Mouse (Mus musculus): ENCODE measurements at regions not wholly inside any gene's neighbourhood (a gene's known extent, or its start where the extent isn't known, plus 50 kb on each side); places are given as distances from the start of the nearest gene placed in this dataset.
A peak's percentile ranks its signal among the peaks of the same experiment; 100 is the strongest.

- no peak for ATAC-seq (ENCODE audit: poor library complexity, severe bottlenecking)
Measured at GRCm38 (mm10) chr6:147686927-147687326, 211.3 kb downstream of the Ccdc91 start.

- ATAC-seq (ENCODE audit: poor library complexity, severe bottlenecking) = peak; percentile 56
Measured at GRCm38 (mm10) chr6:147698255-147698654, 222.6 kb downstream of the Ccdc91 start.

GRCm38 (mm10) chr6:147699449-147699848 lies 223.8 kb downstream of the Ccdc91 start:
- ATAC-seq (ENCODE audit: poor library complexity, severe bottlenecking) = no peak

- no peak for ATAC-seq (ENCODE audit: poor library complexity, severe bottlenecking)
Measured at GRCm38 (mm10) chr6:147700629-147701028, 225.0 kb downstream of the Ccdc91 start.

GRCm38 (mm10) chr6:147701956-147702355 lies 226.3 kb downstream of the Ccdc91 start:
- no peak for ATAC-seq (ENCODE audit: poor library complexity, severe bottlenecking)

GRCm38 (mm10) chr6:147704297-147704696 lies 228.7 kb downstream of the Ccdc91 start:
- ATAC-seq (ENCODE audit: poor library complexity, severe bottlenecking) = no peak

GRCm38 (mm10) chr6:147705936-147706335 lies 230.3 kb downstream of the Ccdc91 start:
- no peak for ATAC-seq (ENCODE audit: poor library complexity, severe bottlenecking)

GRCm38 (mm10) chr6:147706741-147707140 lies 231.1 kb downstream of the Ccdc91 start:
- ATAC-seq (ENCODE audit: poor library complexity, severe bottlenecking) = no peak

GRCm38 (mm10) chr6:147718052-147718712 lies 242.6 kb downstream of the Ccdc91 start:
- no peak for ATAC-seq (ENCODE audit: poor library complexity, severe bottlenecking)

- no peak for ATAC-seq (ENCODE audit: poor library complexity, severe bottlenecking)
Measured at GRCm38 (mm10) chr6:147718713-147719490, 243.3 kb downstream of the Ccdc91 start.

- no peak for ATAC-seq (ENCODE audit: poor library complexity, severe bottlenecking)
Measured at GRCm38 (mm10) chr6:147719539-147719938, 243.9 kb downstream of the Ccdc91 start.

GRCm38 (mm10) chr6:147723336-147723735 lies 247.7 kb downstream of the Ccdc91 start:
- ATAC-seq (ENCODE audit: poor library complexity, severe bottlenecking) = no peak

GRCm38 (mm10) chr6:147726987-147727386 lies 251.4 kb downstream of the Ccdc91 start:
- ATAC-seq (ENCODE audit: poor library complexity, severe bottlenecking) = no peak

- no peak for ATAC-seq (ENCODE audit: poor library complexity, severe bottlenecking)
Measured at GRCm38 (mm10) chr6:147727644-147728533, 252.3 kb downstream of the Ccdc91 start.

- no peak for ATAC-seq (ENCODE audit: poor library complexity, severe bottlenecking)
Measured at GRCm38 (mm10) chr6:147729721-147730120, 254.1 kb downstream of the Ccdc91 start.

- ATAC-seq (ENCODE audit: poor library complexity, severe bottlenecking) = no peak
Measured at GRCm38 (mm10) chr6:147738621-147739325, 263.1 kb downstream of the Ccdc91 start.

GRCm38 (mm10) chr6:147741446-147741845 lies 265.8 kb downstream of the Ccdc91 start:
- ATAC-seq (ENCODE audit: poor library complexity, severe bottlenecking) = no peak

- ATAC-seq (ENCODE audit: poor library complexity, severe bottlenecking) = no peak
Measured at GRCm38 (mm10) chr6:147744081-147744480, 268.5 kb downstream of the Ccdc91 start.

GRCm38 (mm10) chr6:147745690-147746089 lies 270.1 kb downstream of the Ccdc91 start:
- no peak for ATAC-seq (ENCODE audit: poor library complexity, severe bottlenecking)

- no peak for ATAC-seq (ENCODE audit: poor library complexity, severe bottlenecking)
Measured at GRCm38 (mm10) chr6:147747945-147748344, 272.3 kb downstream of the Ccdc91 start.

GRCm38 (mm10) chr6:147752301-147752700 lies 276.7 kb downstream of the Ccdc91 start:
- no peak for ATAC-seq (ENCODE audit: poor library complexity, severe bottlenecking)

All from megakaryocyte, adult 5-6 weeks (primary cell).